Mouse (Mus musculus): ENCODE measurements around the gene E330009J07Rik. TPM values are rescaled to one million over a fixed set of nuclear protein-coding genes. Genes with fewer than 3 reads are reported as not detected.

Gene E330009J07Rik
- polyA plus RNA-seq, 1 experiment from 2014 or later: 12.4 TPM

Other genes starting within 250 kb of the E330009J07Rik start
- 43.1 and 46.0 TPM in 2 replicates for gene Agk, start 111.0 kb downstream of the E330009J07Rik start, polyA plus RNA-seq (2014; fragmentation: Nextera tagmentation; extraction: Ambion mirVana)
- 0.07 TPM in 1 of 2 replicates, not detected in the other for gene Wee2, start 3.0 kb upstream of the E330009J07Rik start, polyA plus RNA-seq (2014; fragmentation: Nextera tagmentation; extraction: Ambion mirVana)
- 177 and 179 TPM in 2 replicates for gene Ssbp1, start 35.2 kb upstream of the E330009J07Rik start, polyA plus RNA-seq (2014; fragmentation: Nextera tagmentation; extraction: Ambion mirVana)
- gene Tas2r137, start 55.1 kb upstream of the E330009J07Rik start, polyA plus RNA-seq (2014; fragmentation: Nextera tagmentation; extraction: Ambion mirVana): not detected in 2 replicates
- gene Tas2r108, start 57.4 kb upstream of the E330009J07Rik start, polyA plus RNA-seq (2014; fragmentation: Nextera tagmentation; extraction: Ambion mirVana): 0.15 TPM in 1 of 2 replicates, not detected in the other
- not detected in 2 replicates for gene Prss37, start 83.4 kb upstream of the E330009J07Rik start, polyA plus RNA-seq (2014; fragmentation: Nextera tagmentation; extraction: Ambion mirVana)
- 0.09 and 0.11 TPM in 2 replicates for gene Olfr461, start 118.9 kb upstream of the E330009J07Rik start, polyA plus RNA-seq (2014; fragmentation: Nextera tagmentation; extraction: Ambion mirVana)
- gene Olfr460, start 133.4 kb upstream of the E330009J07Rik start, polyA plus RNA-seq (2014; fragmentation: Nextera tagmentation; extraction: Ambion mirVana): 0.04 TPM in 1 of 2 replicates, not detected in the other
- 0.60 and 0.80 TPM in 2 replicates for gene Clec5a, start 149.7 kb upstream of the E330009J07Rik start, polyA plus RNA-seq (2014; fragmentation: Nextera tagmentation; extraction: Ambion mirVana)
- not detected in 2 replicates for gene Tas2r138, start 177.2 kb upstream of the E330009J07Rik start, polyA plus RNA-seq (2014; fragmentation: Nextera tagmentation; extraction: Ambion mirVana)
- not detected in 2 replicates for gene Mgam, start 192.7 kb upstream of the E330009J07Rik start, polyA plus RNA-seq (2014; fragmentation: Nextera tagmentation; extraction: Ambion mirVana)